Mouse (Mus musculus) intestine, embryonic 14.5 days (tissue): ENCODE results near the gene Tchh. TPM values are rescaled to one million over a fixed set of nuclear protein-coding genes. Genes with fewer than 3 reads are reported as not detected.
"Not testable (repeated sequence)": the region's sequence is repeated elsewhere in the genome, so short reads cannot be mapped to it uniquely, and the experiment has no call there.

Experiments used
- ATAC-seq: fragments of 200-750 bp; cut with Nextera tagmentation; replicated peaks from 2 replicates; pipeline ENCODE4 v1.8.0; 2017; ENCODE audit warnings: low read depth, moderate number of reproducible peaks, moderate TSS enrichment, moderate library complexity; ENCODE audit not compliant: low FRiP score, low TSS enrichment
- DNase-seq: peaks from one replicate; pipeline ENCODE4 v3.0.0-alpha.2; 2018; ENCODE audit warnings: low spot score
- H3K27ac ChIP-seq: fragments of 300-500 bp; sonication (generic); 2 replicates; pipeline ENCODE4 v1.5.1; 2014; ENCODE audit warnings: low read depth, mild to moderate bottlenecking, control low read depth
- H3K27me3 ChIP-seq: fragments of 300-500 bp; sonication (generic); replicated peaks from 2 replicates; pipeline ENCODE4 v1.6.1; 2014; ENCODE audit warnings: low read length, control low read depth; ENCODE audit not compliant: control insufficient read depth, insufficient read depth
- H3K36me3 ChIP-seq: fragments of 300-500 bp; sonication (generic); 2 replicates; pipeline ENCODE4 v1.6.1; 2014; ENCODE audit warnings: low read length, control low read depth; ENCODE audit not compliant: control insufficient read depth, insufficient read depth
- H3K4me1 ChIP-seq: fragments of 300-500 bp; sonication (generic); replicated peaks from 2 replicates; pipeline ENCODE4 v1.6.1; 2014; ENCODE audit warnings: low read length, control low read depth, mixed read lengths; ENCODE audit not compliant: control insufficient read depth, insufficient read depth
- H3K4me2 ChIP-seq: fragments of 300-500 bp; sonication (generic); 2 replicates; pipeline ENCODE4 v1.6.1; 2014; ENCODE audit warnings: low read length
- H3K4me3 ChIP-seq: fragments of 300-500 bp; sonication (generic); 2 replicates; pipeline ENCODE4 v1.5.1; 2014; ENCODE audit warnings: low read depth, low read length, control low read depth, mixed read lengths
- H3K9ac ChIP-seq: fragments of 300-500 bp; sonication (generic); 2 replicates; pipeline ENCODE4 v1.6.1; 2014; ENCODE audit warnings: mild to moderate bottlenecking, low read length
- H3K9me3 ChIP-seq: fragments of 300-500 bp; sonication (generic); 2 replicates; pipeline ENCODE4 v1.6.1; 2016; ENCODE audit warnings: low read length, control low read depth; ENCODE audit not compliant: control insufficient read depth
- WGBS: fragments of 180-500 bp; shearing (Covaris S2); extraction: QIAGEN DNeasy Blood & Tissue Kit; methylation state at CpG from one replicate; pipeline ENCODE4 v1.1.7; 2014; 5-methylcytosine and 5-hydroxymethylcytosine counted together
- polyA plus RNA-seq: library from polyadenylated mRNA; unstranded; fragments of >200 nt; fragmentation: Nextera tagmentation; extraction: Ambion mirVana; gene quantifications from 2 replicates; pipeline ENCODE4 v1.2.1, GENCODE M21; 2014

Gene Tchh
- polyA plus RNA-seq, 1 experiment from 2014 or later, result 0.97 TPM

- H3K4me1 ChIP-seq, result no peaks in the 10 kb centered on the region
- H3K27me3 ChIP-seq, result no peaks in the 10 kb centered on the region
- H3K4me2 ChIP-seq, result no peak overlapping the region
- WGBS, result 86% methylated on average over 1 of the region's 1 CpGs
- H3K9me3 ChIP-seq, result no peaks in the 10 kb centered on the region
- no peak for DNase-seq
- no peak overlapping the region for H3K4me3 ChIP-seq
- no peak for ATAC-seq
- H3K36me3 ChIP-seq, result no peaks in the 10 kb centered on the region
- H3K27ac ChIP-seq, result no peak overlapping the region
- H3K9ac ChIP-seq, result no peak overlapping the region
Measured at GRCm38 (mm10) chr3:93480053-93480452, 37.9 kb downstream of the Tchh start.

DNA sequence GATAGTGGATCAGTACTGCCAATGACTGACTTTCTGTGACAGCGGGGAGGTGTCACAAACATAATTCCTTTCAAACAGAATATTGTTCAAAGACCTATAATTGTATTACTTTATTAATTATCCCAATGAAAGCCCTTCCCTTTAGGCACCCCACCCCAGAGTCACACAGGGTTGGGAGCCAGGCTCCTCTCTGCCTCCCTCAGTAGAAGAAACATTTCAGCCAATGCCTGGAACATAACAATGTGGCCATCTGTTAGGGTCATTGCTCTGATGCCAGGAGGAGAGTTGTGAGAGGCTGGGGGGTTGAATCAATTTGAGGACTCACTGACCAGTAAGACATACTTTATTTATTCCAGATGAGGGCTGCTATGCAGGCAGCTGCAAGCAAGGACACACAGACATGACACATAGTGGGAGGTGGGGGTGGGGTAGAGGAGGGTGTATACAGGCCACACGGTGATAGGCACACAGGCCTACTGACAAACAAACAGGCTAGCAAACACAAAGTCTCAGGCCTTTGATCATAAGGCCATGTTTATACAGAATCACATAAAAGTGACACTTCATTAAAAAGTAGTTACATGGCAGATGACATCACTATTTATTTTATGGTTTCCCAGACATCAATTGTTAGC is 40.0 kb downstream of the Tchh start:
- Histone ChIP-seq H3K4me3 (no peak overlapping the region), H3K4me2 (no peak overlapping the region), H3K9me3 (no peaks in the 10 kb centered on the region), H3K27ac (no peak overlapping the region), H3K9ac (no peak overlapping the region), H3K27me3 (no peaks in the 10 kb centered on the region), H3K36me3 (no peaks in the 10 kb centered on the region), H3K4me1 (no peaks in the 10 kb centered on the region)
- no peak for ATAC-seq
- no peak for DNase-seq
- WGBS, result 66% methylated on average over 2 of the region's 2 CpGs

GRCm38 (mm10) chr3:93485611-93486010 is 43.5 kb downstream of the Tchh start:
- Histone ChIP-seq H3K9ac (no peak overlapping the region), H3K4me3 (no peak overlapping the region), H3K27me3 (no peaks in the 10 kb centered on the region), H3K9me3 (no peaks in the 10 kb centered on the region), H3K27ac (no peak overlapping the region), H3K4me1 (no peaks in the 10 kb centered on the region), H3K36me3 (no peaks in the 10 kb centered on the region), H3K4me2 (no peak overlapping the region)
- 83% methylated on average over 3 of the region's 3 CpGs for WGBS
- no peak for DNase-seq
- ATAC-seq, result no peak

- Histone ChIP-seq H3K36me3 (no peaks in the 10 kb centered on the region), H3K4me3 (no peak overlapping the region), H3K27me3 (no peaks in the 10 kb centered on the region), H3K4me1 (no peaks in the 10 kb centered on the region), H3K27ac (no peak overlapping the region), H3K9me3 (no peaks in the 10 kb centered on the region), H3K4me2 (no peak overlapping the region), H3K9ac (no peak overlapping the region)
- WGBS, result 90% methylated on average over 2 of the region's 2 CpGs
- DNase-seq, result no peak
- ATAC-seq, result no peak
Measured at GRCm38 (mm10) chr3:93488541-93488940, 46.4 kb downstream of the Tchh start.

DNA sequence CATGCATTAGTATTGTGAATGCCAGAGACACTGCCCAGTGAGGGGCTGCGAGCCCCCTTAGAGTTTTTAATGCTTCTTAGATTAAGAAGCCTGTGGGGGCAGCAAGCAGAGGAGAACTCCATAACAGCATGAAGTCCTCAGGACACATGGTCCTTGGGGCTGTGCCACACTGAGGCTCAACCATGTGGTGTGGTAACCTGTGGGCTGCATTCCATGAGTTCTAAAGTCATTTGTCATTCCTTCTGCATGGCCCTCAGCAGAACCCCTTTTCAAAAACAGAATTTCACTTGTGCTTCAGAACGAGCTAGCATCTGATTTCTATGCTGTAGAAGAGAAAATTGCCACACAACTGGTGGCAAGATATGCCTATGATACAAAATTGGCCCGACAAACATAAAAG is 50.0 kb downstream of the Tchh start:
- Histone ChIP-seq H3K27ac (no peak overlapping the region), H3K27me3 (no peaks in the 10 kb centered on the region), H3K4me1 (no peaks in the 10 kb centered on the region), H3K9ac (no peak overlapping the region), H3K9me3 (no peaks in the 10 kb centered on the region), H3K4me3 (no peak overlapping the region), H3K36me3 (no peaks in the 10 kb centered on the region), H3K4me2 (no peak overlapping the region)
- DNase-seq, result no peak
- no peak for ATAC-seq
- 80% methylated on average over 3 of the region's 3 CpGs for WGBS

GRCm38 (mm10) chr3:93493992-93494391 is 51.9 kb downstream of the Tchh start:
- Histone ChIP-seq H3K27ac (no peak overlapping the region), H3K4me3 (no peak overlapping the region), H3K9ac (no peak overlapping the region), H3K36me3 (no peaks in the 10 kb centered on the region), H3K27me3 (no peaks in the 10 kb centered on the region), H3K4me2 (no peak overlapping the region), H3K4me1 (no peaks in the 10 kb centered on the region), H3K9me3 (no peaks in the 10 kb centered on the region)
- DNase-seq, result peak; percentile 55
- peak; percentile 70 for ATAC-seq
- WGBS, result 0% methylated on average over 4 of the region's 4 CpGs

GRCm38 (mm10) chr3:93494774-93495173 is 52.6 kb downstream of the Tchh start:
- not testable (repeated sequence) for H3K4me1 ChIP-seq, H3K36me3 ChIP-seq, ATAC-seq, H3K9me3 ChIP-seq, H3K27me3 ChIP-seq, H3K4me3 ChIP-seq, H3K27ac ChIP-seq, H3K9ac ChIP-seq, DNase-seq, H3K4me2 ChIP-seq
- 26% methylated on average over 5 of the region's 5 CpGs for WGBS

DNA sequence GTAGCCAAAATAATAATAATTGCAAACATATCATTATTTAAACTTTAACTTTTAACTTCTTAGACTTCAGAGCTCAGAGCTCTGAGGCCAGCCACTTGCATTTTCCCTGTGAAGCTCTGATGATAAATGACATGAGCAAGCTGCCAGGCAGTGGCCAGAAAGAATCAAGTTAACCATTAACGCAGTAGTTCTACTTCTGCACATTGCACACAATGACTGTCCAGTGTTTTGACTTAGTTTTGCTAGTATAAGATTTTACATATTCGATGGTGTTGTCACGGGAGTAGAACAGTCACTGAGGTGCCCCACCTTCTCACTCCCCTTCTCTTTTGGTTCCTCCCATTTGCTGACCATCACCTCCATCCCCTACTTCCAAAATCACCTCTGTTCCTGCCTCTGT is 55.0 kb downstream of the Tchh start:
- 53% methylated on average over 3 of the region's 3 CpGs for WGBS
- H3K36me3 ChIP-seq, result no peaks in the 10 kb centered on the region
- ATAC-seq (no peak), DNase-seq (no peak)
- no peaks in the 10 kb centered on the region for H3K27me3 ChIP-seq
- no peaks in the 10 kb centered on the region for H3K9me3 ChIP-seq
- H3K27ac ChIP-seq, result no peak overlapping the region
- no peak overlapping the region for H3K9ac ChIP-seq
- no peaks in the 10 kb centered on the region for H3K4me1 ChIP-seq
- H3K4me3 ChIP-seq, result no peak overlapping the region
- H3K4me2 ChIP-seq, result no peak overlapping the region
